Mouse (Mus musculus) MEL (cell line): ENCODE data around the gene Alg9.
A peak's percentile ranks its signal among the peaks of the same experiment; 100 is the strongest.

ENCODE experiments used
- CTCF ChIP-seq, 3 experiments: IDR thresholded peaks in 2 of 3; conservative IDR thresholded peaks in 1 of 3; 2 replicates each; pipeline ENCODE4 v1.5.1; 2011 to 2012; ENCODE audit warnings: low read length in 3 of 3, low read depth in 2 of 3, mild to moderate bottlenecking in 2 of 3, improper control_type of control experiment in 1 of 3, inconsistent platforms in 1 of 3, mixed read lengths in 1 of 3, moderate library complexity in 1 of 3; ENCODE audit not compliant: control insufficient read depth in 1 of 3, insufficient read depth in 1 of 3, poor library complexity in 1 of 3, severe bottlenecking in 1 of 3
- E2F4 ChIP-seq: IDR thresholded peaks from 2 replicates; pipeline ENCODE4 v1.6.1; 2011; ENCODE audit warnings: low read depth, low read length, improper control_type of control experiment, borderline replicate concordance
- KAT2A ChIP-seq: conservative IDR thresholded peaks from 2 replicates; pipeline ENCODE4 v1.6.1; 2012; ENCODE audit warnings: low read depth, low read length, improper control_type of control experiment, inconsistent platforms
- MEF2A ChIP-seq: IDR thresholded peaks from 2 replicates; pipeline ENCODE4 v1.6.1; 2014; ENCODE audit warnings: low read depth, mild to moderate bottlenecking, inconsistent platforms, low read length, improper control_type of control experiment; ENCODE audit not compliant: poor library complexity, insufficient replicate concordance, severe bottlenecking; ENCODE audit errors: extremely low read depth
- MYC ChIP-seq: IDR thresholded peaks from 2 replicates; pipeline ENCODE4 v1.6.1; 2011; ENCODE audit warnings: low read depth, mild to moderate bottlenecking, low read length, improper control_type of control experiment, moderate library complexity
- POLR2A ChIP-seq, 2 experiments: IDR thresholded peaks; 2 replicates each; pipeline ENCODE4 v1.6.1; 2011 to 2012; ENCODE audit warnings: low read length in 2 of 2, mild to moderate bottlenecking in 2 of 2, control low read depth in 1 of 2, improper control_type of control experiment in 1 of 2, low read depth in 1 of 2, moderate library complexity in 1 of 2; ENCODE audit not compliant: control insufficient read depth in 1 of 2, insufficient read depth in 1 of 2, poor library complexity in 1 of 2
- SIN3A ChIP-seq: IDR thresholded peaks from 2 replicates; pipeline ENCODE4 v1.6.1; 2012; ENCODE audit warnings: low read length, improper control_type of control experiment, inconsistent platforms
- TAL1 ChIP-seq: IDR thresholded peaks from 2 replicates; pipeline ENCODE4 v1.6.1; 2012; ENCODE audit warnings: mild to moderate bottlenecking, inconsistent platforms, low read length, moderate library complexity, mixed read lengths

- TF ChIP-seq MYC: no peak
- TF ChIP-seq SIN3A: no peak
- TF ChIP-seq CTCF (IDR thresholded peaks at IDR 0.05 in 2 of 3, conservative IDR thresholded peaks at IDR 0.05 in 1 of 3; ENCODE audit: control insufficient read depth in 1 of 3, insufficient read depth in 1 of 3, low read depth in 2 of 3, low read length in 3 of 3, poor library complexity in 1 of 3, severe bottlenecking in 1 of 3): no peak
- TF ChIP-seq KAT2A: no peak
- TF ChIP-seq TAL1: no peak
- TF ChIP-seq POLR2A (IDR thresholded peaks at IDR 0.05; ENCODE audit: control insufficient read depth in 1 of 2, insufficient read depth in 1 of 2, low read depth in 1 of 2, low read length in 2 of 2, poor library complexity in 1 of 2): 0 out of 4 replicates have a peak, but pooled peaks of 1 of the 2 experiments have one; percentile 32
- no peak for TF ChIP-seq E2F4
- no peak for TF ChIP-seq MEF2A
These were observed 7.2 kb upstream of the Alg9 start for GRCm38 (mm10) chr9:50767531-50768106.
